Mouse (Mus musculus) layer of hippocampus, adult 6 months (tissue): ENCODE results near the gene Pou4f2. TPM values are rescaled to one million over a fixed set of nuclear protein-coding genes. Genes with fewer than 3 reads are reported as not detected.

ENCODE experiments used
- long read RNA-seq, 2 experiments: library from polyadenylated mRNA; unstranded; transcript quantifications; one replicate each; pipeline ENCODE4 v2.0.0; 2019 to 2020
- polyA plus RNA-seq: library from polyadenylated mRNA; unstranded; fragments of <200 nt; fragmentation: Nextera tagmentation; gene quantifications from 2 replicates; pipeline ENCODE4 v1.2.3, GENCODE M21; 2021

Pou4f2 gene
- 0.04 TPM in 1 of 2 replicates, not detected in the other for polyA plus RNA-seq
- long read RNA-seq, experiment 1: 0 reads
- long read RNA-seq, experiment 2, partial matches to known transcripts: 0 of 6 reads
- long read RNA-seq, experiment 2, other reads (novel, unspliced or antisense): 6 of 6 reads

DNA sequence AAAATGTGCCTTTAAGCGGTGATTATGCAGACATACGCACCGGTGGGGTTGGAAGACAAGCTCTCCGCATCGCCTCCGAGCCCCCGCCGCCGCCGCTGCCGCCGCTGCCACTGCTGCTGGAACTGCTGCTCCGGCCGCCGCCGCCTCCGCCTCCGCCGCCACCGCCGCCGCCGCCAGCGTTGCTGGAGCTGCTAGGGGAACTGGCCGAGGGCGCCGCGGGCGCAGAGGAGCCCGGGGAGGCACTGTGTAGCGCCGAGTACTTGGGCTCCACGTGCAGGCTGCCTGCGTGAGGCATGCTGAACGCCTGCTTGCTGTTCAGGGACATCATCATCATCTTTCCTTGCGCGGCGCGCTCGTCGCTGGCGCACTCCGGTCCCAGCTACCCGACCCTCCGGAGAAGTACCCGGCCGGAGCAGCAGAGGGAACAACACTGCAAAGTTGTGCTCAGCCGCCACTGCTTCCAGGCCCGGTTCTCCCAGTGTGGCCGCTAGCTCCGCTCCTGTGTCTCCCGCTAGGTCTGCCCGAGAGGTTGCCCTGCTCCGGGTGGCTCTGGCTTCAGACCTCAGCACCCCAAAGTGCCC is at the start of gene Pou4f2:
Gene Pou4f2 (minus strand): TSS at position 575 of the 581 bp plus-strand sequence.

Other genes with a start within 250 kb of the Pou4f2 start
- gene Ttc29, start 223.3 kb downstream of the Pou4f2 start, polyA plus RNA-seq: 1.5 and 1.6 TPM in 2 replicates
- gene Rbmxl1, start 72.3 kb upstream of the Pou4f2 start, polyA plus RNA-seq: 59.5 and 64.9 TPM in 2 replicates
- 2.4 and 2.8 TPM in 2 replicates for gene Slc10a7, start 72.7 kb upstream of the Pou4f2 start, polyA plus RNA-seq